Mouse (Mus musculus): ENCODE data around the gene Dnm3. TPM values are rescaled to one million over a fixed set of nuclear protein-coding genes. Genes with fewer than 3 reads are reported as not detected.

Gene Dnm3
- polyA plus RNA-seq, 1 experiment from 2014 or later, result 18.7 TPM

DNA sequence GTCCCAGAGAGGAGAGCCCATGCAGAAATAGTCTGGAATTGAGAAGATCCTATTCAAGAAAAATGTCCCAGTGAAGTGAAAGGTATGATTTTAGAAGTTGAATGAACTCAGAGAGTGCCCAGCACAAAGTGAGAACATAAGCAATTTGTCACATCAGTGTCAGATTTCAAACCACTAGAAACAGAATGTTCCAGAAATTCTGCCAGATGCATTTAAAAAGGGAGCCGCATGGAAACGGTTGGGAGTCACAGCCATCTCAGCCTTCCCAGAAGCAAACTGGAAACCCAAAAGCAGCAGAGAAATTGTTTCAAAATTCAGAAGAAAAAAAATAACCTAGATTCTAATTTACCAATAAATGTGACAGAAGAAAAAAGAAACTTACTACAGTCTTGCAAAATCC is 154.7 kb downstream of the Dnm3 start:
- Histone ChIP-seq H3K4me3 (replicated peaks) (no peak overlapping the region), H3K9me3 (no peaks in the 10 kb centered on the region), H3K27ac (peak overlapping the region; percentile 71; the same call in 1 of the 2 replicates), H3K36me3 (no peaks in the 10 kb centered on the region), H3K4me2 (no peak overlapping the region), H3K27me3 (no peaks in the 10 kb centered on the region), H3K9ac (replicated peaks) (no peak overlapping the region), H3K4me1 (replicated peaks) (peaks cover 29% of the 10 kb centered on the region)
- WGBS, result 44% methylated on average over 2 of the region's 2 CpGs
- ATAC-seq (ENCODE audit: insufficient number of reproducible peaks, insufficient read depth, low FRiP score, low TSS enrichment, low read depth), result no peak

DNA sequence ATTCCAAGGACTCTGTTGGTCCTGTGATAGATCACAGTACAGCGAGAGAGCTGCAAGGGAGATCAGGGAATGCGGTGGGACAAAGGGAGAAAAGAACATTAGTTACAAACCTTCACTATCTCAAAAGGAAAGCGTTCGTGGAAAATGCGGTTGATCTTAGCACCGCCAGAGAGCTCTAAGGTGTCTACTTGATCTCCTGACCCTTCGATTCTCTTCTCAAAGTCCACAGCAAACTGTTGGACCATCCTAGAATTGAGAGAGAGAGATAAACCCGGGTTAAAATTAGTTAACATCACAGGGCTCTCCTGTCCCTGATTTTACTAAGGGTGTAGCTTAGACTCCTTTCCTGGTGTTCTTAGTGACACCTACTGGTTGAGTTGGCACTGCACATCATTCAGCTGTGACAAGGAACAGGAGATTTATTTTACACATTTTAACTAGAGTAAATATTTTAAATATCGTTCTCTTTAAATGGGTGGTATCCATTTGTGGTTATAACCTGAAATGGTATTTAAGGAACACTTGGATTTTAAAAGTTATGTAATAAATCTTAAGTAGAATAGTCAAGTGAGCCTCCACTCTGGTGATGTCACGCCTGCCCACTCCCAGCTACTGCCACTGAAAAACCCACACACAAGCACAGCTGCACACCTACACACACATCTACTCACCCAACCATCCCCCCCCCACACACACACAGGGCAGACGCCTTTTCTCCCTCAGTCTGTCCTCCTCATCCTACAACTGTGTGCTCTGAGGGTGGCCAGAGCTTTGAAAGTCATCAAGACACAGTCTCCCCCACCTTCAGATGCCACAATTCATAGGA is 164.2 kb downstream of the Dnm3 start:
- H3K4me3 ChIP-seq (replicated peaks), result no peak overlapping the region
- no peaks in the 10 kb centered on the region for H3K9me3 ChIP-seq
- ATAC-seq (ENCODE audit: insufficient number of reproducible peaks, insufficient read depth, low FRiP score, low TSS enrichment, low read depth), result peak; percentile 78
- 33% methylated on average over 11 of the region's 11 CpGs for WGBS
- no peaks in the 10 kb centered on the region for H3K36me3 ChIP-seq
- H3K27me3 ChIP-seq, result no peaks in the 10 kb centered on the region
- peak overlapping the region; percentile 13; the same call in 1 of the 2 replicates for H3K4me2 ChIP-seq
- H3K4me1 ChIP-seq (replicated peaks), result peaks cover 31% of the 10 kb centered on the region
- H3K27ac ChIP-seq, result peak overlapping the region; percentile 86
- peak overlapping the region; percentile 44; the same call in 1 of the 2 replicates for H3K9ac ChIP-seq (replicated peaks)

DNA sequence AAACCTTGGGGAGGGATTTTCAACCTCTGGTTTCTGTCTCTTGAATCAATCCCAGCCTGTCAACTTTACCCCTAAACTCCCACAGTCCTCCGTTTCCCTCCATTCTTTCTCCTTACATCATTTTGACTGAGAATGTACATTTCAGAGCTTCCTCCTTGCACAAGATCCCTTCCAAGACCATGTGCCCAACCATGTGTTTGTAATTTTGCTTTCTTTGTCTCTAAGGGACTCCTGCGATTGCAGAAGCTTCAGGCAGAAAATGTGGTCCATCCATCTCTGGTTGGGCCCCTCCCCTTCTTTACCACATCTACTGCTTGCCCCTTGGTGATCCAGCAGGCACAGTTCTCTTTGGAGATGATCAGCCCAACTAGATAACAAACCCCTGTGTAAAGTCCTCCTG is 165.2 kb downstream of the Dnm3 start:
- peak overlapping the region; percentile 80 for H3K27ac ChIP-seq
- no peak overlapping the region for H3K4me3 ChIP-seq (replicated peaks)
- no peaks in the 10 kb centered on the region for H3K27me3 ChIP-seq
- H3K4me2 ChIP-seq, result no peak overlapping the region; the same call in 1 of the 2 replicates
- H3K9me3 ChIP-seq, result no peaks in the 10 kb centered on the region
- peaks cover 33% of the 10 kb centered on the region for H3K4me1 ChIP-seq (replicated peaks)
- no peaks in the 10 kb centered on the region for H3K36me3 ChIP-seq
- no peak for ATAC-seq (ENCODE audit: insufficient number of reproducible peaks, insufficient read depth, low FRiP score, low TSS enrichment, low read depth)
- 37% methylated on average over 2 of the region's 2 CpGs for WGBS
- H3K9ac ChIP-seq (replicated peaks), result no peak overlapping the region

DNA sequence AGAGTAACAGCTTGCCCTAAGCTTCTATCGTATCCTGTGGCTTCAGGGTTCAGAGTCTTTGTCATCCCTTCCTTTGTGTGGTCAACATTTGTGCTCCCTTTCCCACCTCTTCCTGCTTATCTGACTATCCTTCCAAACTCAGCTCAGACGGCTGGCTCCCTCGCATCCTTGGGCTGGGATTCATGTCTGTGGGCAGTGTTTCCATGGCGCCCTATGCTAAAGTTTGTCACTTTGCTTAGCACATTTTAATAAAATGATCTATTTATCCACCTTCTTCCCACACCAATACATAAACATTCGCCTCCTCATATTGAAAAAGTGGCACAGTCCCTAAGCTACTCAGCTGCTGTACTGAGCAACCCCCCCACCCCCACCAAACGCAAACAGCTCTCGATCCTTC is 165.7 kb downstream of the Dnm3 start:
- H3K36me3 ChIP-seq, result no peaks in the 10 kb centered on the region
- H3K27me3 ChIP-seq, result no peaks in the 10 kb centered on the region
- no peak overlapping the region for H3K4me3 ChIP-seq (replicated peaks)
- WGBS, result 77% methylated on average over 7 of the region's 7 CpGs
- no peak overlapping the region for H3K9ac ChIP-seq (replicated peaks)
- H3K9me3 ChIP-seq, result no peaks in the 10 kb centered on the region
- H3K4me1 ChIP-seq (replicated peaks), result peaks cover 34% of the 10 kb centered on the region
- no peak for ATAC-seq (ENCODE audit: insufficient number of reproducible peaks, insufficient read depth, low FRiP score, low TSS enrichment, low read depth)
- no peak overlapping the region for H3K4me2 ChIP-seq
- peak overlapping the region; percentile 80 for H3K27ac ChIP-seq

DNA sequence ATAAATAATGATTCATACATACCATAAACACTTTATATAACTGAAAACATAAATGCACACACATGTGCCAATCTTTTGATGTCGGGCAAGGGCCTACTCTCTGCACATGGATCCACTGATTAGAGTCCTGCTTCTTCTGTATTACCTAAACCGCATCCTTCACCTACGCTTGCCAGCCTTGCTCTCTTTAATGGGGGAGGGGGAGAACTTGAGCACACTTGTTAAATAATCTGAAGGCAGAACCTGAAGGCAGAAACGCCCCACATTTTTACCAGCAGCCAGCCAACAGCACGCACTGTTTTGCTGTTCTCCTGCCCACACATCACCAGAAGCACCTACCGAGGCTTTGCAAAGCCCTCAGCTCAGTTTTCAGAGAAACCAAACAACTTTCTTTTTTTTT is 172.6 kb downstream of the Dnm3 start:
- Histone ChIP-seq H3K9me3 (no peaks in the 10 kb centered on the region), H3K27me3 (no peaks in the 10 kb centered on the region), H3K4me3 (replicated peaks) (no peak overlapping the region), H3K36me3 (no peaks in the 10 kb centered on the region), H3K9ac (replicated peaks) (no peak overlapping the region), H3K27ac (peak overlapping the region; percentile 92), H3K4me1 (replicated peaks) (peaks cover 46% of the 10 kb centered on the region), H3K4me2 (no peak overlapping the region)
- WGBS, result 26% methylated on average over 6 of the region's 6 CpGs
- ATAC-seq (ENCODE audit: insufficient number of reproducible peaks, insufficient read depth, low FRiP score, low TSS enrichment, low read depth), result no peak; the same call in 1 of the 2 replicates

DNA sequence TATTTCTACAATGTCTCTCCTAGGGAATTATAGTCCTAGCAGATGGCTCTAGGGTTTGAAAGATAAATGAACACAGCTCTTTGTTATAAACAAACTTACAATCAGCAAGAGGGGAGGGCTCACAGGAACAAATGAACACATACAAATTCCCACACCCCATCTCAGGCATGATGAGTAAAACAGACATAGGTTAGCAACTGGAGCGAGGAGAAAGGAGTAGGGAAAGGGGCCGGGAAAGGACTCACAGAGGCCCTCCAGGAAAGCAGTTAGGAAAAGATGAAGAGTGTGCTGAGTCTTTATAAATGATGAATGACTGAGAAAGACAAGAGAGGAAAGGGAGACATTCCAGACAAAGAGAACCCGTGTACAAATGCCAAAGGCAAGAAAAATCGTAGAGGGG is 175.4 kb downstream of the Dnm3 start:
- no peak overlapping the region for H3K4me3 ChIP-seq (replicated peaks)
- H3K9me3 ChIP-seq, result no peaks in the 10 kb centered on the region
- no peaks in the 10 kb centered on the region for H3K36me3 ChIP-seq
- H3K4me2 ChIP-seq, result no peak overlapping the region
- 32% methylated on average over 4 of the region's 4 CpGs for WGBS
- H3K27me3 ChIP-seq, result no peaks in the 10 kb centered on the region
- peak overlapping the region; percentile 87 for H3K27ac ChIP-seq
- ATAC-seq (ENCODE audit: insufficient number of reproducible peaks, insufficient read depth, low FRiP score, low TSS enrichment, low read depth), result no peak
- peaks cover 55% of the 10 kb centered on the region for H3K4me1 ChIP-seq (replicated peaks)
- no peak overlapping the region for H3K9ac ChIP-seq (replicated peaks)

DNA sequence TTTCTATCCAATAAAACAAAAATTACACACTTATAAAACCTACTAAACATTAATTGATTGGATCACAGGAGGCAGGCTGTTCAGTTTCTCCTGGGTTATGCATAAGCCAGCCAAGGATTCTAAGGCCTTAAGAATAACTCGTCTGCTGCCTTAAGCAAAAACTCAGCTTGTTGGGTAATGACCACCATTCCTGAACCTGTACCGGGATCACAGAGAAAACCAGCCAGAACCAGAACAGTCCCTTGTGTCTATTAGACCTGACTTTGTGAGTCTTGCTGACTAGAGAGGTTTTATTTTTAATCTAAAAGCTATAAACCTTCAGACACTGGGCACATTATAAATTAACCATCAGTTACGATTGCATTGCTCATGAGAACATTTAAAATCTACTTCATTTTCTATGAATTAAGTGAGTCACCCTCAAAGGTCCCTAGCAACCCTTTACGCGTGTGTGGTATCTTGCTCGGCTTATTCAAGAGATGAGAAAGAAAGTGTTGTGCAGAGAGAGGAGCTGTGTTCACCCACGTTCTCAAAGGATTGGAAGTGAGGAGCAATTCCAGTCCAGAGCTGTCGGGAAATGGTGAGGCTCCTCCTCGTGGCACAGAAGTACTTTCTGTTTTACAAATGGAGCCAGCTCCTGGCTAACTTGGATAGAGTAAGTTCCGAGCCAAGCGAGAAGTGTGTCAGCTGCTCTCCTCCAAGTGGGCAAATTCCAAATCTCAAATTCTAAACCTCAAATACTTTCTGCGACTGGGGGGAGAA is 178.1 kb downstream of the Dnm3 start:
- peaks cover 47% of the 10 kb centered on the region for H3K4me1 ChIP-seq (replicated peaks)
- ATAC-seq (ENCODE audit: insufficient number of reproducible peaks, insufficient read depth, low FRiP score, low TSS enrichment, low read depth), result peak; percentile 79; the same call in 1 of the 2 replicates
- H3K9me3 ChIP-seq, result no peaks in the 10 kb centered on the region
- H3K36me3 ChIP-seq, result no peaks in the 10 kb centered on the region
- H3K4me2 ChIP-seq, result no peak overlapping the region
- 0 out of 2 replicates have a peak overlapping the region, but pooled peaks have one; percentile 2 for H3K9ac ChIP-seq (replicated peaks)
- no peaks in the 10 kb centered on the region for H3K27me3 ChIP-seq
- whole genome bisulfite sequencing, result 62% methylated on average over 12 of the region's 12 CpGs
- H3K4me3 ChIP-seq (replicated peaks), result no peak overlapping the region
- H3K27ac ChIP-seq, result peak overlapping the region; percentile 88

DNA sequence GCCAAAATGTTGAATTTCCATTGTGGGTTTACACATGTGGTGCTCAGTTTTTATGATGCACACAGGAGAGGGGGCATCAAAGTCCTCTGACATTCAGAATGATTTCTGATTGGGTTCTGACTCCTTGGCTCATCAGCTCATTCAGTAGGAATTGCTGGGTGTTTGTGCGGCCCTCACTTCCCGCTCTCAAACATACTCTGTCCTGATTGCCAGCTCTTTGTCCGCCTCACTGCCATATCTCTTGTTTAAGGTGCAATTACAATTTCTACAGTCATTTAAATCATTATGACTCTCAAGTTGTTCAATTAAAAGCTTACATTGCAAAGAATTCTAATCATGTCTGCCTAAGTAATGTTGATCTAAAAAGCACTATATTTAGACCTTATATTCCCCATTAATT is 179.3 kb downstream of the Dnm3 start:
- Histone ChIP-seq H3K36me3 (no peaks in the 10 kb centered on the region), H3K27ac (peak overlapping the region; percentile 64), H3K27me3 (no peaks in the 10 kb centered on the region), H3K9ac (replicated peaks) (no peak overlapping the region), H3K4me1 (replicated peaks) (peaks cover 50% of the 10 kb centered on the region), H3K4me2 (no peak overlapping the region), H3K4me3 (replicated peaks) (no peak overlapping the region), H3K9me3 (no peaks in the 10 kb centered on the region)
- 91% methylated on average over 3 of the region's 3 CpGs for WGBS
- ATAC-seq (ENCODE audit: insufficient number of reproducible peaks, insufficient read depth, low FRiP score, low TSS enrichment, low read depth), result no peak

DNA sequence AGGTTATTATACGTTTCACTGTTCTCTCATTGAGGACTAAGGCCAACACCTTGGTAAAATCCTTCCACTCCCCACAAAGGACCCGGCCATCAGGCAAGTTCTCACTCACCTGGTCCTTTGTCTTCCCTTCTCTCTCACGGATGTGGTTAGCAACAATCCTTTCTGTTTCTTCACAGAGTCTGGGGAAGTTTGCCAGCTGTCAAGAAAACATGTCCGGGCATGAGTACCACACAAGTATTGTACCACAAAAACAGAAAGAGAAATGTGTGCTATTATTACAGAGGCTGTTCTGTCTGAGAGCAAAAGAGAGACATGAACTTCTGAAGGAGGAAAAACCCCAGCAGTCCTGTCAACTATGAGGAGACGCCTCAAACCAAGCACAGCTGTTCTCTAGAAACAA is 182.4 kb downstream of the Dnm3 start:
- WGBS, result 81% methylated on average over 5 of the region's 5 CpGs
- H3K27ac ChIP-seq, result peak overlapping the region; percentile 54

DNA sequence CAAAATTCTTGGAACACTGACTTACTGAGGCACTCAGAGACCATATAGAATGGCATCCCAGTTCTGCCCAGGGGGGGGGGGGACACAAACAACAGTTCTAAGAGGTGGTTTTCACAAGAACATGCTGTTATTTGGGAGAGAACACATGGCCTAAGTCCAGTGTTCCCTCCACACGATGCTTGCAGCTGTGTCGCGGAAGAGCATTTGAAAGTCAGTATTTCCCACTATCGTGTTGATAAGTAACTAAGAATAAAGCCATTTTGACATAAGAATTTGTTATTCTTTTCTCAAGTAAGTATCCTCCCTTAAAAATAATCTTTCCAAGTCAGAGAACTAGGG is 183.3 kb downstream of the Dnm3 start:
- peak overlapping the region; percentile 82 for H3K27ac ChIP-seq
- H3K4me1 ChIP-seq (replicated peaks), result peaks cover 19% of the 10 kb centered on the region
- H3K9me3 ChIP-seq, result no peaks in the 10 kb centered on the region
- WGBS, result 95% methylated on average over 4 of the region's 4 CpGs
- H3K36me3 ChIP-seq, result no peaks in the 10 kb centered on the region
- H3K27me3 ChIP-seq, result no peaks in the 10 kb centered on the region
- no peak overlapping the region for H3K4me2 ChIP-seq
- no peak overlapping the region for H3K9ac ChIP-seq (replicated peaks)
- ATAC-seq (ENCODE audit: insufficient number of reproducible peaks, insufficient read depth, low FRiP score, low TSS enrichment, low read depth), result no peak
- no peak overlapping the region for H3K4me3 ChIP-seq (replicated peaks)

More for the DNA sequence above, 182.4 kb downstream of the Dnm3 start:
- Histone ChIP-seq H3K9ac (replicated peaks) (no peak overlapping the region), H3K4me2 (no peak overlapping the region), H3K36me3 (no peaks in the 10 kb centered on the region), H3K9me3 (no peaks in the 10 kb centered on the region), H3K4me1 (replicated peaks) (peaks cover 28% of the 10 kb centered on the region), H3K4me3 (replicated peaks) (no peak overlapping the region), H3K27me3 (no peaks in the 10 kb centered on the region)
- ATAC-seq (ENCODE audit: insufficient number of reproducible peaks, insufficient read depth, low FRiP score, low TSS enrichment, low read depth), result no peak

DNA sequence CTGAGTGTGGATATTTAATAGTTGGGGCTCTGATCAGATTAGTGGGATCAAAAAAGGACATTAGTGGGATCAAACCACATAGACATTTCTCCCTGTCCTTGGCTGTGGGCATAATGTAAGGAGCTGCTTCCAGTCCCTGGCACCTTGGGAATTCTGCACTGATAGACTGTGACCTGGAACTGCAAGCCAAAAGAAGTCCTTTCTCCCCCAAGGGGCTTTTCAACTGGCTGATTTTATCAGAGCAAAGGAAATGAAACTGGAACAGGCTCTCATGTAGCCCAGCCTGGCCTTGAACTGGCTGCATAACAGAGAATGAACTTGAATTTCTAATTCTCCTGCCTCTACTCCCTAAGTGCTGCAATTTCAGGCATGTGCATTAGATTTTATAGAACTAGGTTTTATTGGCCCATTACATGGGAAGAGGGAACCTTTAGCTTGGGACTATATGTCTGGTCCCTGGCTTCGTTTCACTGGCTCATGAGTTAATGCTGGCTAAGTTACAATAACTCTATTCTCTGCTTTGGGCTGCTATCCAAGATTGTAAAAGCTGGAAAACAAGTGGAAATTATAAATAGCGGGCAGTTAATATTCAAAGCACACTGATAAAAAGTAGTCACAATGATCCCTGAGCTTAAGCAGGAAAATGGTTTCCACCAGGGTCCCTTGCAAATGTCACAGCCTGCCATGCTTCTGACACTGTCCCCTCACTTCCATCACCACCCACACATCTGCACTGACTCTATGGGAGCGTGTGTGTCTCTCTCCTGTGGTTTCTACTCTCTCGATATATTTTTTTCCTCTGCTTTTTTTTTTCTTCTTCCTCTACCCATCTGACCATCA is 183.9 kb downstream of the Dnm3 start:
- WGBS, result 51% methylated on average over 4 of the region's 4 CpGs
- Histone ChIP-seq H3K9me3 (no peaks in the 10 kb centered on the region), H3K4me1 (replicated peaks) (peaks cover 18% of the 10 kb centered on the region), H3K4me2 (no peak overlapping the region), H3K9ac (replicated peaks) (no peak overlapping the region), H3K4me3 (replicated peaks) (no peak overlapping the region), H3K36me3 (no peaks in the 10 kb centered on the region), H3K27me3 (no peaks in the 10 kb centered on the region), H3K27ac (peak overlapping the region; percentile 82)
- 0 out of 2 replicates have a peak, but pooled peaks have one; percentile 56 for ATAC-seq (ENCODE audit: insufficient number of reproducible peaks, insufficient read depth, low FRiP score, low TSS enrichment, low read depth)
